Mouse (Mus musculus): ENCODE data around the gene Drc3. TPM values are rescaled to one million over a fixed set of nuclear protein-coding genes. Genes with fewer than 3 reads are reported as not detected.

The Drc3 gene
- polyA plus RNA-seq, 1 experiment: not detected

- Histone ChIP-seq H3K27me3 (ENCODE audit: control insufficient read depth, insufficient read depth, insufficient read length) (no peaks in the 10 kb centered on the region), H3K36me3 (ENCODE audit: control insufficient read depth, insufficient read depth) (no peaks in the 10 kb centered on the region), H3K4me3 (ENCODE audit: insufficient read depth, poor library complexity, severe bottlenecking) (peak within 1 kb of the TSS; percentile 79), H3ac (ENCODE audit: control insufficient read depth, insufficient read length, low read depth) (peak within 1 kb of the TSS; percentile 95), H3K79me3 (ENCODE audit: low read depth) (peaks cover 18% of the 10 kb centered on the region), H3K79me2 (ENCODE audit: control insufficient read depth, insufficient read depth) (peaks cover 69% of the 10 kb centered on the region)
- TF ChIP-seq MAX (IDR thresholded peaks at IDR 0.05) (peak; percentile 93), USF1 (IDR thresholded peaks at IDR 0.05; ENCODE audit: low read depth) (peak; percentile 97), CEBPB (IDR thresholded peaks at IDR 0.05; ENCODE audit: low read depth) (no peak), MYOD1 (IDR thresholded peaks at IDR 0.05; ENCODE audit: control insufficient read depth, insufficient read length, low read depth) (no peak), MYOG (IDR thresholded peaks at IDR 0.05; ENCODE audit: control insufficient read depth, extremely low read depth, insufficient read length) (no peak), FOSL1 (IDR thresholded peaks at IDR 0.05; ENCODE audit: insufficient read depth, low read length, poor library complexity, severe bottlenecking) (no peak), CTCF (IDR thresholded peaks at IDR 0.05; ENCODE audit: control insufficient read depth, insufficient read depth, insufficient read length) (no peak)
Observed at GRCm38 (mm10) chr11:60416963-60417716, 64.0 kb downstream of the Drc3 start, which contains the start of gene Gid4. TSS of gene Gid4 (plus strand) at chr11:60417145.

- H3K79me3 ChIP-seq (ENCODE audit: low read depth): peaks cover 18% of the 10 kb centered on the region
- peak within 1 kb of the TSS; percentile 95 for H3ac ChIP-seq (ENCODE audit: control insufficient read depth, insufficient read length, low read depth)
Observed at GRCm38 (mm10) chr11:60417717-60418472, 64.8 kb downstream of the Drc3 start, which contains the start of gene Atpaf2. TSS of gene Atpaf2 (minus strand) at chr11:60418457.

GRCm38 (mm10) chr11:60418473-60418803 lies 65.3 kb downstream of the Drc3 start:
- no peaks in the 10 kb centered on the region for H3K27me3 ChIP-seq (ENCODE audit: control insufficient read depth, insufficient read depth, insufficient read length)
- TF ChIP-seq MYOG (IDR thresholded peaks at IDR 0.05; ENCODE audit: control insufficient read depth, extremely low read depth, insufficient read length) (no peak), MAX (IDR thresholded peaks at IDR 0.05) (no peak), FOSL1 (IDR thresholded peaks at IDR 0.05; ENCODE audit: insufficient read depth, low read length, poor library complexity, severe bottlenecking) (no peak), MYOD1 (IDR thresholded peaks at IDR 0.05; ENCODE audit: control insufficient read depth, insufficient read length, low read depth) (no peak), CEBPB (IDR thresholded peaks at IDR 0.05; ENCODE audit: low read depth) (no peak), CTCF (IDR thresholded peaks at IDR 0.05; ENCODE audit: control insufficient read depth, insufficient read depth, insufficient read length) (no peak), USF1 (IDR thresholded peaks at IDR 0.05; ENCODE audit: low read depth) (no peak)
- peaks cover 18% of the 10 kb centered on the region for H3K79me3 ChIP-seq (ENCODE audit: low read depth)
- peaks cover 58% of the 10 kb centered on the region for H3K79me2 ChIP-seq (ENCODE audit: control insufficient read depth, insufficient read depth)
- peak overlapping the region; percentile 95 for H3ac ChIP-seq (ENCODE audit: control insufficient read depth, insufficient read length, low read depth)
- H3K36me3 ChIP-seq (ENCODE audit: control insufficient read depth, insufficient read depth): no peaks in the 10 kb centered on the region
- H3K4me3 ChIP-seq (ENCODE audit: insufficient read depth, poor library complexity, severe bottlenecking): peak overlapping the region; percentile 79

More at GRCm38 (mm10) chr11:60417717-60418472, 64.8 kb downstream of the Drc3 start, which contains the start of gene Atpaf2:
- H3K27me3 ChIP-seq (ENCODE audit: control insufficient read depth, insufficient read depth, insufficient read length): no peaks in the 10 kb centered on the region
- H3K36me3 ChIP-seq (ENCODE audit: control insufficient read depth, insufficient read depth): no peaks in the 10 kb centered on the region
- peak within 1 kb of the TSS; percentile 79 for H3K4me3 ChIP-seq (ENCODE audit: insufficient read depth, poor library complexity, severe bottlenecking)
- peaks cover 62% of the 10 kb centered on the region for H3K79me2 ChIP-seq (ENCODE audit: control insufficient read depth, insufficient read depth)
- TF ChIP-seq MYOD1 (IDR thresholded peaks at IDR 0.05; ENCODE audit: control insufficient read depth, insufficient read length, low read depth) (no peak), CTCF (IDR thresholded peaks at IDR 0.05; ENCODE audit: control insufficient read depth, insufficient read depth, insufficient read length) (no peak), FOSL1 (IDR thresholded peaks at IDR 0.05; ENCODE audit: insufficient read depth, low read length, poor library complexity, severe bottlenecking) (no peak), MAX (IDR thresholded peaks at IDR 0.05) (no peak), MYOG (IDR thresholded peaks at IDR 0.05; ENCODE audit: control insufficient read depth, extremely low read depth, insufficient read length) (no peak), CEBPB (IDR thresholded peaks at IDR 0.05; ENCODE audit: low read depth) (no peak), USF1 (IDR thresholded peaks at IDR 0.05; ENCODE audit: low read depth) (no peak)

- peaks cover 3% of the 10 kb centered on the region for H3K79me3 ChIP-seq (ENCODE audit: low read depth)
- no peak overlapping the region for H3K4me3 ChIP-seq (ENCODE audit: insufficient read depth, poor library complexity, severe bottlenecking)
- no peaks in the 10 kb centered on the region for H3K27me3 ChIP-seq (ENCODE audit: control insufficient read depth, insufficient read depth, insufficient read length)
- no peak for TF ChIP-seq FOSL1 (IDR thresholded peaks at IDR 0.05; ENCODE audit: insufficient read depth, low read length, poor library complexity, severe bottlenecking)
- TF ChIP-seq USF1 (IDR thresholded peaks at IDR 0.05; ENCODE audit: low read depth): no peak
- TF ChIP-seq CTCF (IDR thresholded peaks at IDR 0.05; ENCODE audit: control insufficient read depth, insufficient read depth, insufficient read length): no peak
- no peak for TF ChIP-seq MYOG (IDR thresholded peaks at IDR 0.05; ENCODE audit: control insufficient read depth, extremely low read depth, insufficient read length)
- no peak for TF ChIP-seq MAX (IDR thresholded peaks at IDR 0.05)
- no peak for TF ChIP-seq MYOD1 (IDR thresholded peaks at IDR 0.05; ENCODE audit: control insufficient read depth, insufficient read length, low read depth)
- no peak for TF ChIP-seq CEBPB (IDR thresholded peaks at IDR 0.05; ENCODE audit: low read depth)
- peaks cover 28% of the 10 kb centered on the region for H3K79me2 ChIP-seq (ENCODE audit: control insufficient read depth, insufficient read depth)
- no peak overlapping the region for H3ac ChIP-seq (ENCODE audit: control insufficient read depth, insufficient read length, low read depth)
- no peaks in the 10 kb centered on the region for H3K36me3 ChIP-seq (ENCODE audit: control insufficient read depth, insufficient read depth)
Observed at GRCm38 (mm10) chr11:60422046-60422668, 69.0 kb downstream of the Drc3 start.

GRCm38 (mm10) chr11:60423006-60423405 lies 69.9 kb downstream of the Drc3 start:
- TF ChIP-seq MYOG (IDR thresholded peaks at IDR 0.05; ENCODE audit: control insufficient read depth, extremely low read depth, insufficient read length) (no peak), FOSL1 (IDR thresholded peaks at IDR 0.05; ENCODE audit: insufficient read depth, low read length, poor library complexity, severe bottlenecking) (no peak), MYOD1 (IDR thresholded peaks at IDR 0.05; ENCODE audit: control insufficient read depth, insufficient read length, low read depth) (no peak), USF1 (IDR thresholded peaks at IDR 0.05; ENCODE audit: low read depth) (no peak), CEBPB (IDR thresholded peaks at IDR 0.05; ENCODE audit: low read depth) (no peak), CTCF (IDR thresholded peaks at IDR 0.05; ENCODE audit: control insufficient read depth, insufficient read depth, insufficient read length) (no peak), MAX (IDR thresholded peaks at IDR 0.05) (no peak)
- H3K79me2 ChIP-seq (ENCODE audit: control insufficient read depth, insufficient read depth): peaks cover 23% of the 10 kb centered on the region
- H3K27me3 ChIP-seq (ENCODE audit: control insufficient read depth, insufficient read depth, insufficient read length): no peaks in the 10 kb centered on the region
- H3K79me3 ChIP-seq (ENCODE audit: low read depth): peaks cover 3% of the 10 kb centered on the region
- H3ac ChIP-seq (ENCODE audit: control insufficient read depth, insufficient read length, low read depth): no peak overlapping the region
- H3K36me3 ChIP-seq (ENCODE audit: control insufficient read depth, insufficient read depth): no peaks in the 10 kb centered on the region
- H3K4me3 ChIP-seq (ENCODE audit: insufficient read depth, poor library complexity, severe bottlenecking): no peak overlapping the region

All from C2C12 (cell line).